Mouse (Mus musculus) spleen, adult 18-20 months (tissue): ENCODE results near the gene Ncam1.

Source experiments
- DNase-seq, 2 experiments: peaks; one replicate each; pipeline ENCODE4 v3.0.0; 2022; ENCODE audit warnings: mixed read lengths in 2 of 2

Gene Ncam1

GRCm38 (mm10) chr9:49675696-49676465 is 122.8 kb downstream of the Ncam1 start:
- DNase-seq, result no peak

GRCm38 (mm10) chr9:49672646-49673199 is 126.0 kb downstream of the Ncam1 start:
- no peak for DNase-seq

GRCm38 (mm10) chr9:49667066-49667465 is 131.7 kb downstream of the Ncam1 start:
- DNase-seq, result no peak

- DNase-seq, result no peak
Observed at GRCm38 (mm10) chr9:49665361-49665760, 133.4 kb downstream of the Ncam1 start.

GRCm38 (mm10) chr9:49663927-49664320 is 134.8 kb downstream of the Ncam1 start:
- no peak for DNase-seq

GRCm38 (mm10) chr9:49662958-49663926 is 135.5 kb downstream of the Ncam1 start:
- no peak for DNase-seq

- DNase-seq, result no peak
Observed at GRCm38 (mm10) chr9:49661480-49661879, 137.2 kb downstream of the Ncam1 start.

GRCm38 (mm10) chr9:49658381-49658856 is 140.3 kb downstream of the Ncam1 start:
- DNase-seq, result no peak

GRCm38 (mm10) chr9:49654470-49654869 is 144.3 kb downstream of the Ncam1 start:
- DNase-seq, result no peak

- DNase-seq, result no peak
Observed at GRCm38 (mm10) chr9:49653478-49654245, 145.1 kb downstream of the Ncam1 start.

- no peak for DNase-seq
Observed at GRCm38 (mm10) chr9:49644296-49644695, 154.4 kb downstream of the Ncam1 start.

GRCm38 (mm10) chr9:49640764-49641163 is 158.0 kb downstream of the Ncam1 start:
- no peak for DNase-seq

- no peak for DNase-seq
Observed at GRCm38 (mm10) chr9:49640142-49640541, 158.6 kb downstream of the Ncam1 start.

- DNase-seq, result no peak
Observed at GRCm38 (mm10) chr9:49637955-49638354, 160.8 kb downstream of the Ncam1 start.

- no peak for DNase-seq
Observed at GRCm38 (mm10) chr9:49635668-49636326, 162.9 kb downstream of the Ncam1 start.

GRCm38 (mm10) chr9:49632591-49632990 is 166.1 kb downstream of the Ncam1 start:
- DNase-seq, result no peak

- no peak for DNase-seq
Observed at GRCm38 (mm10) chr9:49630336-49630735, 168.4 kb downstream of the Ncam1 start.

- no peak for DNase-seq
Observed at GRCm38 (mm10) chr9:49624910-49625309, 173.8 kb downstream of the Ncam1 start.

GRCm38 (mm10) chr9:49623934-49624505 is 174.7 kb downstream of the Ncam1 start:
- DNase-seq, result no peak

- DNase-seq, result no peak
Observed at GRCm38 (mm10) chr9:49622928-49623676, 175.6 kb downstream of the Ncam1 start.

- DNase-seq, result no peak
Observed at GRCm38 (mm10) chr9:49621691-49622090, 177.0 kb downstream of the Ncam1 start.
